Mouse (Mus musculus): ENCODE measurements around the gene Nudt3. TPM values are rescaled to one million over a fixed set of nuclear protein-coding genes. Genes with fewer than 3 reads are reported as not detected.
A peak's percentile ranks its signal among the peaks of the same experiment; 100 is the strongest.

Nudt3 gene
- polyA plus RNA-seq, 1 experiment = 43.2 TPM

- no peaks in the 10 kb centered on the region for H3K27me3 ChIP-seq (ENCODE audit: control insufficient read depth, insufficient read depth, low read length)
- H3K27ac ChIP-seq (ENCODE audit: insufficient read depth, low read length) = no peak overlapping the region
- TF ChIP-seq CTCF (IDR thresholded peaks at IDR 0.05; ENCODE audit: extremely low read depth, insufficient read depth, insufficient read length, insufficient replicate concordance) = no peak
- TF ChIP-seq POLR2A (IDR thresholded peaks at IDR 0.05; ENCODE audit: low read depth, low read length) = no peak
- H3K4me3 ChIP-seq (ENCODE audit: extremely low read depth, insufficient read depth, insufficient read length) = no peak overlapping the region
- no peaks in the 10 kb centered on the region for H3K4me1 ChIP-seq (ENCODE audit: control insufficient read depth, insufficient read depth, insufficient read length)
- no peaks in the 10 kb centered on the region for H3K36me3 ChIP-seq (ENCODE audit: control insufficient read depth, insufficient read depth, low read length)
- no peak for DNase-seq (ENCODE audit: low read depth in 1 of 2, low spot score in 2 of 2)
- WGBS = 89% methylated on average over 2 of the region's 2 CpGs
Measured at GRCm38 (mm10) chr17:27541261-27541660, 82.0 kb downstream of the Nudt3 start.

GRCm38 (mm10) chr17:27534718-27535117 lies 88.6 kb downstream of the Nudt3 start:
- no peak overlapping the region for H3K27ac ChIP-seq (ENCODE audit: insufficient read depth, low read length)
- H3K4me3 ChIP-seq (ENCODE audit: extremely low read depth, insufficient read depth, insufficient read length) = no peak overlapping the region
- no peaks in the 10 kb centered on the region for H3K4me1 ChIP-seq (ENCODE audit: control insufficient read depth, insufficient read depth, insufficient read length)
- DNase-seq (ENCODE audit: low read depth in 1 of 2, low spot score in 2 of 2) = peak; percentile 67 to 86
- 6% methylated on average over 10 of the region's 10 CpGs for WGBS
- TF ChIP-seq CTCF (IDR thresholded peaks at IDR 0.05; ENCODE audit: extremely low read depth, insufficient read depth, insufficient read length, insufficient replicate concordance) (peak; percentile 100), POLR2A (IDR thresholded peaks at IDR 0.05; ENCODE audit: low read depth, low read length) (no peak)
- H3K27me3 ChIP-seq (ENCODE audit: control insufficient read depth, insufficient read depth, low read length) = no peaks in the 10 kb centered on the region
- H3K36me3 ChIP-seq (ENCODE audit: control insufficient read depth, insufficient read depth, low read length) = no peaks in the 10 kb centered on the region

GRCm38 (mm10) chr17:27533354-27533753 lies 89.9 kb downstream of the Nudt3 start:
- H3K4me3 ChIP-seq (ENCODE audit: extremely low read depth, insufficient read depth, insufficient read length) = no peak overlapping the region
- WGBS = 89% methylated on average over 3 of the region's 3 CpGs
- H3K4me1 ChIP-seq (ENCODE audit: control insufficient read depth, insufficient read depth, insufficient read length) = no peaks in the 10 kb centered on the region
- H3K36me3 ChIP-seq (ENCODE audit: control insufficient read depth, insufficient read depth, low read length) = no peaks in the 10 kb centered on the region
- no peak for DNase-seq (ENCODE audit: low read depth in 1 of 2, low spot score in 2 of 2)
- H3K27me3 ChIP-seq (ENCODE audit: control insufficient read depth, insufficient read depth, low read length) = no peaks in the 10 kb centered on the region
- H3K27ac ChIP-seq (ENCODE audit: insufficient read depth, low read length) = no peak overlapping the region
- no peak for TF ChIP-seq POLR2A (IDR thresholded peaks at IDR 0.05; ENCODE audit: low read depth, low read length)
- no peak for TF ChIP-seq CTCF (IDR thresholded peaks at IDR 0.05; ENCODE audit: extremely low read depth, insufficient read depth, insufficient read length, insufficient replicate concordance)

- H3K4me1 ChIP-seq (ENCODE audit: control insufficient read depth, insufficient read depth, insufficient read length) = peaks cover 3% of the 10 kb centered on the region; the same call in 1 of the 2 replicates
- H3K4me3 ChIP-seq (ENCODE audit: extremely low read depth, insufficient read depth, insufficient read length) = no peak overlapping the region
- no peaks in the 10 kb centered on the region for H3K36me3 ChIP-seq (ENCODE audit: control insufficient read depth, insufficient read depth, low read length)
- TF ChIP-seq CTCF (IDR thresholded peaks at IDR 0.05; ENCODE audit: extremely low read depth, insufficient read depth, insufficient read length, insufficient replicate concordance) = no peak
- no peak for TF ChIP-seq POLR2A (IDR thresholded peaks at IDR 0.05; ENCODE audit: low read depth, low read length)
- 66% methylated on average over 8 of the region's 8 CpGs for WGBS
- no peaks in the 10 kb centered on the region for H3K27me3 ChIP-seq (ENCODE audit: control insufficient read depth, insufficient read depth, low read length)
- DNase-seq (ENCODE audit: low read depth in 1 of 2, low spot score in 2 of 2) = no peak
- no peak overlapping the region for H3K27ac ChIP-seq (ENCODE audit: insufficient read depth, low read length)
Measured at GRCm38 (mm10) chr17:27532095-27532494, 91.2 kb downstream of the Nudt3 start.

Other genes with a start within 250 kb of the Nudt3 start
- gene Grm4, start 102.1 kb downstream of the Nudt3 start, polyA plus RNA-seq (2012; rRNA removed) = 0.06 and 0.11 TPM in 2 replicates
- 78.5 and 124 TPM in 2 replicates for gene Hmga1, start 67.0 kb downstream of the Nudt3 start, polyA plus RNA-seq (2012; rRNA removed)
- 72.6 and 89.9 TPM in 2 replicates for gene AI413582, start 57.7 kb downstream of the Nudt3 start, polyA plus RNA-seq (2012; rRNA removed)
- not detected in 2 replicates for gene RPS10-NUDT3, start 11.7 kb upstream of the Nudt3 start, polyA plus RNA-seq (2012; rRNA removed)
- 1,319 and 1,587 TPM in 2 replicates for gene Rps10, start 13.2 kb upstream of the Nudt3 start, polyA plus RNA-seq (2012; rRNA removed)
- 10.3 and 15.7 TPM in 2 replicates for gene Pacsin1, start 32.0 kb upstream of the Nudt3 start, polyA plus RNA-seq (2012; rRNA removed)
- gene Spdef, start 105.5 kb upstream of the Nudt3 start, polyA plus RNA-seq (2012; rRNA removed) = 0.94 and 1.2 TPM in 2 replicates
- 63.8 and 64.6 TPM in 2 replicates for gene D17Wsu92e, start 197.2 kb upstream of the Nudt3 start, polyA plus RNA-seq (2012; rRNA removed)
- 63.5 and 104 TPM in 2 replicates for gene Snrpc, start 214.7 kb upstream of the Nudt3 start, polyA plus RNA-seq (2012; rRNA removed)
- gene Uhrf1bp1, start 232.9 kb upstream of the Nudt3 start, polyA plus RNA-seq (2012; rRNA removed) = 2.5 and 3.4 TPM in 2 replicates